Mouse (Mus musculus): ENCODE measurements at regions not wholly inside any gene's neighbourhood (a gene's known extent, or its start where the extent isn't known, plus 50 kb on each side); places are given as distances from the start of the nearest gene placed in this dataset.

- Histone ChIP-seq H3K27ac (no peak overlapping the region), H3K4me3 (no peak overlapping the region), H3K36me3 (no peaks in the 10 kb centered on the region), H3K27me3 (ENCODE audit: low read depth, poor library complexity, severe bottlenecking) (no peaks in the 10 kb centered on the region), H3K4me1 (no peaks in the 10 kb centered on the region), H3K9me3 (replicated peaks) (no peaks in the 10 kb centered on the region)
- 85% methylated on average over 2 of the region's 2 CpGs for WGBS
- no peak for DNase-seq (ENCODE audit: low spot score)
Observed at GRCm38 (mm10) chr1:157710870-157711269, 204.3 kb downstream of the Sec16b start.

DNA sequence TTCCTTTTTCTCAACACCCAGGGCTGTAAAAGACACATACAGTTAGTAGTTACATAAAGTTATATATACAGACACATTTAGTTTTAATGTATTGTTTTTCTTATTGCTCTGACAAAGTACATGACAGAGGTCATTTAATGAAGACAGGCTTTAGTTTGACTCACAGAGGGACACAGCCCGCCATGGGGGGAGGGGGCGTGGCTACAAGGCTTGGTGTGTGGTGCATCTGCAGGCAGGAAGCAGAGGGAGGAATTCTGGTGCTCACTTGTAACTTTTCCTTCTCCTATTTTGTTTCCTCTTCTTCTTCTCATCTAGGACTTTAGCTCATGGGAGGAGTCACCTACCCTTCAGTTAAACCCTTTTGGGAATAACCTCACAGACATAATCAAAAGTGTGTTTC is 206.0 kb downstream of the Sec16b start:
- H3K27me3 ChIP-seq (ENCODE audit: low read depth, poor library complexity, severe bottlenecking), result no peaks in the 10 kb centered on the region
- no peak for DNase-seq (ENCODE audit: low spot score)

DNA sequence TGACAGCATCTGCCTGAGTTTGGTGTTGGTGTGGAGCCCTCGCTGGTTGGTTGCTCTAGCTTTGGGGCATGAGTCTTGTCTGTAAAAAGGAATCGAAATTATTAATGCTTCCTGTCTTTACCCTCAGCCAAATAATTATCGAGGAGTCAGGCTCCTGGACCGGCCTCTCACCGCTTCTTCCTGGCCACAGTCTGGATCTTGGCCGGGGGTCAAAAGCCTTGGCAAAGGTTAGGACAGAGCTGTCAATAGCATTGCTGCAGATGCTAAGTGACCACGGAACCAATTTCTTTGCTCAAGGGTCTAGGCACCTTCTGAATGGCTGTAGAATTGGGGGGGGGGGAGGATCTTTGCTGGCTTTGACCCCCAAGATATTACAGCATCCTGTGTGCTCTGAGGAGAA is 207.3 kb downstream of the Sec16b start:
- Histone ChIP-seq H3K9me3 (replicated peaks) (no peaks in the 10 kb centered on the region), H3K4me3 (no peak overlapping the region), H3K27ac (no peak overlapping the region), H3K36me3 (no peaks in the 10 kb centered on the region), H3K4me1 (no peaks in the 10 kb centered on the region), H3K27me3 (ENCODE audit: low read depth, poor library complexity, severe bottlenecking) (no peaks in the 10 kb centered on the region)
- WGBS, result 83% methylated on average over 7 of the region's 7 CpGs
- no peak for DNase-seq (ENCODE audit: low spot score)

More for the DNA sequence above, 206.0 kb downstream of the Sec16b start:
- Histone ChIP-seq H3K36me3 (no peaks in the 10 kb centered on the region), H3K9me3 (replicated peaks) (no peaks in the 10 kb centered on the region), H3K27ac (no peak overlapping the region), H3K4me1 (no peaks in the 10 kb centered on the region), H3K4me3 (no peak overlapping the region)
- 46% methylated on average over 2 of the region's 2 CpGs for WGBS

DNA sequence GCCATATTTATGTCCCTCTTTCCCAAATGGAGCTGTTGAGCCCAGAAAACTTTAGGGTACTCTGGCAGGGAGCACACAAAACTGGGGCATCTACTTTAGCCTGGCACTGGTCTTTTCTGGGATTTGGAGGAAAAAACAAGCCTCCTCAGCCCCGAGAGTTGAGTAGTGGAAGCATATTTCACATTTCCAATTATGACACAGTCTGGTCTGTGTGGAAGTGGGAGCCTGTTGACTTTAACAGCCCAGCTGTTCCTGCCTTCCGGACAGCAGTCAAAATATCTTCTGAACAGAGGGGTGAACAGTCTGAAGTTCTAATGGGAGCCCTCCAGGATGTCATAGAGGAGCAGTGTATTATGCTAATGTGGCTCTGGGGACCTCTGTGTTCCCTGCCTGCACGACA is 209.1 kb downstream of the Sec16b start:
- H3K4me1 ChIP-seq, result no peaks in the 10 kb centered on the region
- WGBS, result 77% methylated on average over 3 of the region's 3 CpGs

GRCm38 (mm10) chr1:157717131-157717530 is 210.6 kb downstream of the Sec16b start:
- no peak overlapping the region for H3K27ac ChIP-seq
- no peak overlapping the region for H3K4me3 ChIP-seq
- DNase-seq (ENCODE audit: low spot score), result no peak
- H3K4me1 ChIP-seq, result no peaks in the 10 kb centered on the region
- WGBS, result 74% methylated on average over 5 of the region's 5 CpGs
- no peaks in the 10 kb centered on the region for H3K9me3 ChIP-seq (replicated peaks)
- no peaks in the 10 kb centered on the region for H3K36me3 ChIP-seq
- no peaks in the 10 kb centered on the region for H3K27me3 ChIP-seq (ENCODE audit: low read depth, poor library complexity, severe bottlenecking)

More for the DNA sequence above, 209.1 kb downstream of the Sec16b start:
- Histone ChIP-seq H3K27me3 (ENCODE audit: low read depth, poor library complexity, severe bottlenecking) (no peaks in the 10 kb centered on the region), H3K4me3 (no peak overlapping the region), H3K36me3 (no peaks in the 10 kb centered on the region), H3K9me3 (replicated peaks) (no peaks in the 10 kb centered on the region), H3K27ac (no peak overlapping the region)
- no peak for DNase-seq (ENCODE audit: low spot score)

DNA sequence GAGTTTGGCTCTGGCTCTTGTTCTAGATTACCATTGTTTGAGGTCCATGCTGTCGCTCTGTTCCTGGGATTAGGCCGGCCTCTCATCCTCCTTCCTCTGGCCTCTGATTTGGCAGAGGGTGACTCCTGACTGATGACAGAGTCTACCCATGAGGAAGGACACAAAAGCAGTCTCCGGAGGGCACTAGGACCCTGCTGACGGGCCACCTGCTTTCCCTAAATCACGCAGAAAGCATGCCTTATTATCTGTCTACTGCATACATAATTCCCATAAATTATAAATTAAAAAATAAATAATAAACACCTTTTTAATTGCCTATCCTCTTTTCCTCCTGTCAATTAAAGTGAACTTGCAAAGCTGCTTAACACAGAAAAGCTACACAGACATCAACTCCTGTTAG is 215.4 kb downstream of the Sec16b start:
- no peak for DNase-seq (ENCODE audit: low spot score)
- Histone ChIP-seq H3K27ac (no peak overlapping the region), H3K27me3 (ENCODE audit: low read depth, poor library complexity, severe bottlenecking) (peaks cover 15% of the 10 kb centered on the region; the same call in 1 of the 2 replicates), H3K4me1 (peaks cover 6% of the 10 kb centered on the region), H3K4me3 (no peak overlapping the region), H3K36me3 (no peaks in the 10 kb centered on the region), H3K9me3 (replicated peaks) (no peaks in the 10 kb centered on the region)
- 86% methylated on average over 5 of the region's 5 CpGs for WGBS

GRCm38 (mm10) chr1:157731124-157731523 is 224.6 kb downstream of the Sec16b start:
- Histone ChIP-seq H3K27ac (no peak overlapping the region), H3K4me3 (no peak overlapping the region), H3K9me3 (replicated peaks) (no peaks in the 10 kb centered on the region), H3K36me3 (no peaks in the 10 kb centered on the region), H3K27me3 (ENCODE audit: low read depth, poor library complexity, severe bottlenecking) (no peaks in the 10 kb centered on the region), H3K4me1 (no peaks in the 10 kb centered on the region)
- WGBS, result 94% methylated on average over 1 of the region's 1 CpGs
- no peak for DNase-seq (ENCODE audit: low spot score)

- H3K27ac ChIP-seq, result no peak overlapping the region
- H3K36me3 ChIP-seq, result no peaks in the 10 kb centered on the region
- WGBS, result 80% methylated on average over 13 of the region's 13 CpGs
- H3K4me1 ChIP-seq, result no peaks in the 10 kb centered on the region
- H3K9me3 ChIP-seq (replicated peaks), result no peaks in the 10 kb centered on the region
- DNase-seq (ENCODE audit: low spot score), result no peak
- H3K27me3 ChIP-seq (ENCODE audit: low read depth, poor library complexity, severe bottlenecking), result no peaks in the 10 kb centered on the region
- no peak overlapping the region for H3K4me3 ChIP-seq
Observed at GRCm38 (mm10) chr1:157740725-157741665, 234.5 kb downstream of the Sec16b start.

DNA sequence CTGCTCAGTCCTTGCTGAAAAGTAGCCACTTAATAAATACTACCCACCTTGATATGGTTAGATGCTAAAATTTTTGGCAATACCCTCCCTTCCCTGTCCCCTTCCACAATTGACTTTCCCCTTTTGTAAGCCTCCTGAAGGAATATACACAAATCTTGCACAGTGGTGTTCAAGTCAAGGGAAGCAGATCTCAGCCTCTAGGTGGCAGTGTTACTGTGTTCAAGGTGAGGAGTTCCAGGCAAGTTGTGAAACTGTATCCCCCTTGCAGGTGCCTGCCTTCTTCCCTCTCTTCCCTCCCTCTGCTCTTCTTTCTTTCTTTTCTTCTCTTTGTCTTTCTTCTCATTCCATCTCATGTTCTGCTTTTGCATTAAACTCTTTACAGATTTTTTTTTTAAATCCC is 239.1 kb downstream of the Sec16b start:
- no peaks in the 10 kb centered on the region for H3K9me3 ChIP-seq (replicated peaks)
- DNase-seq (ENCODE audit: low spot score), result peak; percentile 55
- H3K4me3 ChIP-seq, result no peak overlapping the region
- no peak overlapping the region for H3K27ac ChIP-seq
- no peaks in the 10 kb centered on the region for H3K36me3 ChIP-seq
- H3K4me1 ChIP-seq, result peaks cover 6% of the 10 kb centered on the region
- H3K27me3 ChIP-seq (ENCODE audit: low read depth, poor library complexity, severe bottlenecking), result 0 out of 2 replicates have a peak, but pooled peaks cover 6% of the 10 kb centered on the region

DNA sequence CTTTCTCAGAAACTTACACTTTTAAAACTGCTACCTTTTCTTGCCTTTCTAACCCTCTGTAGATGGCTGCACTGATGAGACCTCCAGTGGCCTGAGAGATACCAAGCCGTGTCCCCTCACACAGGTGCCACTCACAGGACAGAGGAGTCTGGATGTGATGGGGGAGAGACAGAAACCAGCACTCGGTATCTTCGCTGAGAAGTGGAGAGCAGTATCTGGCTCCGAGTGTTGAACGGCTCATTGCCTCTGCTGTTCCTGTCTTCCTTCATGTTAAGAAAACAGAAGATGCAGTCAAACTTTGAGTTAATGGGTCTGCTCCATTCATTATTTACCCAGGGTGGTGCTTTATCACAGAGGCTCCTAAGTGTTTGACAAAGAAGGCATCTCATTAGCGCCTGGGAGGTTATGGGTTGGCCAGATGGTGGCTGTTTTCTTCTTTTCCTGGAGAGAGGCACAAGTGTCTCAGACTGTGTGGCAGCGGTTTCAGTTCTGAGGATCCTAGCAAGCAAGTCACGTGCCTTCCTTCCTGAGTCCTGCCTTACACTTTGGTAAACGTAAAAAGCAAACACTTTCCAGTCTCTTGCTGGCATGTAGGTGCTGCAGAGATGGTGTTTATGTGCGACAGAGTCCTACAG is 248.6 kb downstream of the Sec16b start:
- Histone ChIP-seq H3K27me3 (ENCODE audit: low read depth, poor library complexity, severe bottlenecking) (no peaks in the 10 kb centered on the region), H3K27ac (no peak overlapping the region), H3K9me3 (replicated peaks) (no peaks in the 10 kb centered on the region), H3K4me1 (peaks cover 12% of the 10 kb centered on the region), H3K36me3 (no peaks in the 10 kb centered on the region), H3K4me3 (no peak overlapping the region)
- WGBS, result 53% methylated on average over 10 of the region's 10 CpGs
- no peak for DNase-seq (ENCODE audit: low spot score)

DNA sequence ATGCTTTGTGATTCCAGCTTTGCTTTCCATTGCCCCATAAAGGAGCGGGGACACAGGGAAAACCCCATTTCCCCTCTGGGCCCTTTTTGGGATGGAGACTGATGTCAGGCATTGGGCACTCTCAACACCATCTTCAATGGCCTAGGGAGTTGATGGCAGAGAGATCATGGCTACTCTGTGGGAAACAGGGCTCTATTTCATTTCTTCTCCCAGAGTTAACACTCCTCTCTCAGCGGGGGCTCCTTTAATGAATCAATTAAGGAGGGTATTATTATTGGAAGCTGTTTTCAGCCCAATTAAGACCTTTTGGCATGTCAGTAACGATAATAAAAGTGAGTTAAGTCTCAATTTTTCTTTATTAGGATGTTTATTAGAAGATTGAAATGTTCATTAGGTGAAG is 250.4 kb downstream of the Sec16b start:
- Histone ChIP-seq H3K27ac (no peak overlapping the region), H3K4me3 (no peak overlapping the region), H3K27me3 (ENCODE audit: low read depth, poor library complexity, severe bottlenecking) (no peaks in the 10 kb centered on the region), H3K4me1 (peaks cover 12% of the 10 kb centered on the region), H3K36me3 (no peaks in the 10 kb centered on the region), H3K9me3 (replicated peaks) (no peaks in the 10 kb centered on the region)
- WGBS, result 66% methylated on average over 3 of the region's 3 CpGs
- no peak for DNase-seq (ENCODE audit: low spot score)

- Histone ChIP-seq H3K9me3 (replicated peaks) (no peaks in the 10 kb centered on the region), H3K4me1 (peaks cover 12% of the 10 kb centered on the region), H3K4me3 (no peak overlapping the region), H3K27ac (no peak overlapping the region), H3K36me3 (no peaks in the 10 kb centered on the region), H3K27me3 (ENCODE audit: low read depth, poor library complexity, severe bottlenecking) (no peaks in the 10 kb centered on the region)
- 95% methylated on average over 1 of the region's 1 CpGs for WGBS
- no peak for DNase-seq (ENCODE audit: low spot score)
Observed at GRCm38 (mm10) chr1:157758337-157758736, 251.8 kb downstream of the Sec16b start.

DNA sequence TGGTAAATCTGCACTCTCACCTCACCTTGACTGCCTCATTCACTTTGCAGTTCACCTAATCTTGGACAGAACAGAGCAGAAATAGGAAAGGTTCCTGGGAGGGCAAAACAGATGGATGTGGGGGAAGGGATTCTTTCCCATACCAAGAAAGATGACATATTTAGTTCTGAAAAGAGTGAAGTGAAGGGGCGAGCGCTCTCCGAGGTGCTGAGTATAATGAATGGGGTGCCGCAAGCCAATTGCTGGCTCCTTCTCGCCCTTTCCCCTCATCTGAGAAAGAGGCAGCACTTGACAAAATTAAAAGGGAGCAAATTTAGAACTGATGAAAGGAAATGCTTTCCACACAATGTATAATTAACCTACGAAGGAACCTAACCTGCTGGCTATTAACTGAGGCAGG is 261.7 kb downstream of the Sec16b start:
- Histone ChIP-seq H3K4me3 (no peak overlapping the region), H3K27ac (no peak overlapping the region), H3K27me3 (ENCODE audit: low read depth, poor library complexity, severe bottlenecking) (no peaks in the 10 kb centered on the region), H3K4me1 (no peaks in the 10 kb centered on the region), H3K36me3 (no peaks in the 10 kb centered on the region), H3K9me3 (replicated peaks) (no peaks in the 10 kb centered on the region)
- DNase-seq (ENCODE audit: low spot score), result peak; percentile 59
- WGBS, result 33% methylated on average over 6 of the region's 6 CpGs
